Comparison of ENCODE assay signal across 8 mouse cellular contexts in the genomic region with DNA sequence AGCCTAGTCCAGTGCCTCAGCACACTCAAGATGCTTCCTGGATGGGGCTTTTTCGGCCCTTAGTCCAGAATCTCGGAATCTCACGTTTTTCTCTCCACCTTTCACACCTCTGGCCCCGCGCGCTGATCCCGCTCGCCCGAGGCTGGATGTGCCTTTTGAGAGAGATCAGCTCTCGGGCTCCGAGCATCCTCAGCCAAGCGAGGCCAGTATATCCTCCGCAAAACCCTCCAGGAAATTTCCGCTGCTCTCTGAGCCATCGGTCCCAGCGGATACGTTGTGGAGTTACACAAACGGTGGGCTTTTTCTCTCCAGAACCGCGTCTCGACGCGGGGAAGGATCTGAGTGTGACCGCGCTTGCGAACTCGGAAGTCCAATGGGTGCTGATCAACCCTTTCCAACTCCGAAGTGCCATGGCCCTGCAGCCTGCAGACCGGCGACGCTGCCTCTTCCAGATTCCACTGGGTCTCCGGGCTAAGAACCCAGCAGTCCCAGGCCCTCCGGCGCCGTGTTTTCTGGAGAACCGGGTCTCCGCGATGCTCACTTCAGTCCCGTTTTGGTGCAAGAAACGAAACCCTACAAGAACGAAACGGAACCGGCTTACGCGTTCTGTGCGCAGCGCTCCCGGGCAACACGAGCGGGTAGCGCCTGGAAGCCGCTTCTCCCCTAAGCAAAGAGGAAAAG. TPM values are rescaled to one million over a fixed set of nuclear protein-coding genes. Genes with fewer than 3 reads are reported as not detected.
DNase-seq lines count a peak whose midpoint lies in the region; ATAC-seq lines count a peak whose summit lies in the region.

No protein-coding gene starts in this region.

- H3K4me2 ChIP-seq in forebrain, embryonic 11.5 days (ENCODE audit: low read depth, low read length, severe bottlenecking), result peak overlapping the region; percentile 64
- H3K4me2 ChIP-seq in intestine, embryonic 16.5 days (ENCODE audit: low read depth, low read length), result peak overlapping the region; percentile 58
- H3K4me2 ChIP-seq in midbrain, embryonic 12.5 days (replicated peaks), result peak overlapping the region; percentile 51

- H3K27ac ChIP-seq in heart, embryonic 10.5 days, result no peak overlapping the region
- H3K27ac ChIP-seq in forebrain, embryonic 11.5 days (ENCODE audit: low read depth, low read length), result peak overlapping the region; percentile 37; the same call in 1 of the 2 replicates
- H3K27ac ChIP-seq in intestine, embryonic 16.5 days (ENCODE audit: low read length), result no peak overlapping the region
- no peak overlapping the region for H3K27ac ChIP-seq in midbrain, embryonic 12.5 days (replicated peaks)

- peaks cover 46% of the 10 kb centered on the region for H3K4me1 ChIP-seq in heart, embryonic 10.5 days
- peaks cover 29% of the 10 kb centered on the region for H3K4me1 ChIP-seq in forebrain, embryonic 11.5 days (replicated peaks; ENCODE audit: control insufficient read depth, insufficient read depth, low read length)
- peaks cover 27% of the 10 kb centered on the region for H3K4me1 ChIP-seq in intestine, embryonic 16.5 days (ENCODE audit: control insufficient read depth, insufficient read depth, low read length)
- H3K4me1 ChIP-seq in midbrain, embryonic 12.5 days, result peaks cover 59% of the 10 kb centered on the region

- WGBS in heart, embryonic 10.5 days, result under 1% methylated on average over 52 of the region's 52 CpGs
- under 1% methylated on average over 52 of the region's 52 CpGs for WGBS in forebrain, embryonic 11.5 days
- under 1% methylated on average over 52 of the region's 52 CpGs for WGBS in intestine, embryonic 16.5 days
- WGBS in midbrain, embryonic 12.5 days, result under 1% methylated on average over 52 of the region's 52 CpGs

- H3K36me3 ChIP-seq in heart, embryonic 10.5 days, result no peaks in the 10 kb centered on the region
- no peaks in the 10 kb centered on the region for H3K36me3 ChIP-seq in forebrain, embryonic 11.5 days (ENCODE audit: control insufficient read depth, insufficient read depth, low read length)
- H3K36me3 ChIP-seq in intestine, embryonic 16.5 days (ENCODE audit: control insufficient read depth, insufficient read depth, low read length), result no peaks in the 10 kb centered on the region
- H3K36me3 ChIP-seq in midbrain, embryonic 12.5 days, result no peaks in the 10 kb centered on the region

- ATAC-seq in forebrain, embryonic 11.5 days (replicated peaks; ENCODE audit: low FRiP score), result no peak
- ATAC-seq in intestine, embryonic 16.5 days, result no peak
- ATAC-seq in midbrain, embryonic 12.5 days (ENCODE audit: low FRiP score, low read depth), result no peak

- H3K4me3 ChIP-seq in heart, embryonic 10.5 days, result peak overlapping the region; percentile 55
- H3K4me3 ChIP-seq in forebrain, embryonic 11.5 days (ENCODE audit: low read depth, low read length), result peak overlapping the region; percentile 59
- peak overlapping the region; percentile 44 for H3K4me3 ChIP-seq in intestine, embryonic 16.5 days (ENCODE audit: low read length)
- H3K4me3 ChIP-seq in midbrain, embryonic 12.5 days, result peak overlapping the region; percentile 35

- H3K27me3 ChIP-seq in heart, embryonic 10.5 days (ENCODE audit: insufficient read depth, poor library complexity, severe bottlenecking), result peaks cover 100% of the 10 kb centered on the region
- H3K27me3 ChIP-seq in forebrain, embryonic 11.5 days (ENCODE audit: control insufficient read depth, insufficient read depth, low read length), result peaks cover 71% of the 10 kb centered on the region
- H3K27me3 ChIP-seq in intestine, embryonic 16.5 days (replicated peaks; ENCODE audit: control insufficient read depth, insufficient read depth, low read length), result peaks cover 87% of the 10 kb centered on the region
- H3K27me3 ChIP-seq in midbrain, embryonic 12.5 days, result peaks cover 100% of the 10 kb centered on the region

- H3K9ac ChIP-seq in forebrain, embryonic 11.5 days (ENCODE audit: low read length), result peak overlapping the region; percentile 89
- no peak overlapping the region for H3K9ac ChIP-seq in intestine, embryonic 16.5 days (ENCODE audit: low read depth, low read length)
- H3K9ac ChIP-seq in midbrain, embryonic 12.5 days (replicated peaks), result 0 out of 2 replicates have a peak overlapping the region, but pooled peaks have one; percentile 37

- DNase-seq in heart, embryonic 10.5 days (ENCODE audit: low spot score), result no peak
- no peak for DNase-seq in heart, adult 9 months (ENCODE audit: low spot score in 2 of 2)
- DNase-seq in R1 (ENCODE audit: low read depth, low spot score), result peak; percentile 58
- peak; percentile 71 for DNase-seq in forebrain, embryonic 11.5 days (ENCODE audit: low spot score)
- DNase-seq in frontal cortex, postnatal 25 days (ENCODE audit: low spot score in 2 of 2), result no peak
- no peak for DNase-seq in thymus, postnatal 0 days (ENCODE audit: low spot score)

- H3K9me3 ChIP-seq in heart, embryonic 10.5 days, result no peaks in the 10 kb centered on the region
- no peaks in the 10 kb centered on the region for H3K9me3 ChIP-seq in forebrain, embryonic 11.5 days (ENCODE audit: control insufficient read depth, low read length)
- H3K9me3 ChIP-seq in intestine, embryonic 16.5 days (ENCODE audit: control insufficient read depth, low read length), result no peaks in the 10 kb centered on the region
- no peaks in the 10 kb centered on the region for H3K9me3 ChIP-seq in midbrain, embryonic 12.5 days

RNA-seq across cellular contexts. Expression of a gene that starts 2.8 kb away (rescaled TPM):
- polyA plus RNA-seq in heart, embryonic 10.5 days (2016; fragmentation: Nextera tagmentation; extraction: Ambion mirVana), result 0.15 and 0.85 TPM in 2 replicates
- 63.5 and 67.2 TPM in 2 replicates for polyA plus RNA-seq in forebrain, embryonic 11.5 days (2014; fragmentation: Nextera tagmentation; extraction: Ambion mirVana)
- 0.10 TPM in 1 of 2 replicates, not detected in the other for polyA plus RNA-seq in intestine, embryonic 16.5 days (2015; fragmentation: Nextera tagmentation; extraction: Ambion mirVana)
- polyA plus RNA-seq in midbrain, embryonic 12.5 days (2016; fragmentation: Nextera tagmentation; extraction: Ambion mirVana), result 3.3 and 7.9 TPM in 2 replicates
- polyA plus RNA-seq in thymus, postnatal 0 days (2015; fragmentation: Nextera tagmentation; extraction: Ambion mirVana), result 0.10 TPM in 1 of 2 replicates, not detected in the other

RNA-seq across cellular contexts. Expression of a gene that starts 52.5 kb away (rescaled TPM):
- 57.2 and 69.2 TPM in 2 replicates for polyA plus RNA-seq in heart, embryonic 10.5 days (2016; fragmentation: Nextera tagmentation; extraction: Ambion mirVana)
- polyA plus RNA-seq in forebrain, embryonic 11.5 days (2014; fragmentation: Nextera tagmentation; extraction: Ambion mirVana), result 65.3 and 74.2 TPM in 2 replicates
- polyA plus RNA-seq in intestine, embryonic 16.5 days (2015; fragmentation: Nextera tagmentation; extraction: Ambion mirVana), result 94.1 and 101 TPM in 2 replicates
- polyA plus RNA-seq in midbrain, embryonic 12.5 days (2016; fragmentation: Nextera tagmentation; extraction: Ambion mirVana), result 24.6 and 33.4 TPM in 2 replicates
- polyA plus RNA-seq in thymus, postnatal 0 days (2015; fragmentation: Nextera tagmentation; extraction: Ambion mirVana), result 39.0 and 42.0 TPM in 2 replicates

Comparison
In these comparisons a context has a peak if more than half of its experiments do, and no peak if none do; other contexts are left out.
1. DNase-seq: peak in R1 (single experiment) and forebrain, embryonic 11.5 days (single experiment); none in heart, embryonic 10.5 days (single experiment), heart, adult 9 months (0 of 2), frontal cortex, postnatal 25 days (0 of 2) and thymus, postnatal 0 days (single experiment).
2. Peak in every context shown above with its lines, with median percentiles within 50 percentile points of each other: H3K4me3 ChIP-seq and H3K4me2 ChIP-seq.